Mouse (Mus musculus) limb, embryonic 12.5 days (tissue): ENCODE data around the gene Zmym3. TPM values are rescaled to one million over a fixed set of nuclear protein-coding genes. Genes with fewer than 3 reads are reported as not detected.

Experiments
- ATAC-seq: fragments of 200-750 bp; cut with Nextera tagmentation; 2 replicates; pipeline ENCODE4 v1.8.0; 2017; ENCODE audit warnings: low read depth, moderate TSS enrichment; ENCODE audit not compliant: insufficient number of reproducible peaks, insufficient read depth, low FRiP score, low TSS enrichment
- H3K27ac ChIP-seq: fragments of 300-500 bp; sonication (generic); 2 replicates; pipeline ENCODE4 v1.5.1; 2016; ENCODE audit warnings: mild to moderate bottlenecking, moderate library complexity
- H3K27me3 ChIP-seq: fragments of 300-500 bp; sonication (generic); 2 replicates; pipeline ENCODE4 v1.6.1; 2016; ENCODE audit warnings: mild to moderate bottlenecking, moderate library complexity
- H3K36me3 ChIP-seq: fragments of 300-500 bp; sonication (generic); 2 replicates; pipeline ENCODE4 v1.6.1; 2016; ENCODE audit warnings: mild to moderate bottlenecking, moderate library complexity
- H3K4me1 ChIP-seq: fragments of 300-500 bp; sonication (generic); replicated peaks from 2 replicates; pipeline ENCODE4 v1.6.1; 2016
- H3K4me2 ChIP-seq: fragments of 300-500 bp; sonication (generic); 2 replicates; pipeline ENCODE4 v1.6.1; 2016; ENCODE audit warnings: mild to moderate bottlenecking, moderate library complexity
- H3K4me3 ChIP-seq: fragments of 300-500 bp; sonication (generic); replicated peaks from 2 replicates; pipeline ENCODE4 v1.5.1; 2016; ENCODE audit warnings: mild to moderate bottlenecking
- H3K9ac ChIP-seq: fragments of 300-500 bp; sonication (generic); replicated peaks from 2 replicates; pipeline ENCODE4 v1.6.1; 2016; ENCODE audit warnings: mild to moderate bottlenecking, moderate library complexity
- H3K9me3 ChIP-seq: fragments of 300-500 bp; sonication (generic); 2 replicates; pipeline ENCODE4 v1.6.1; 2016; ENCODE audit warnings: mild to moderate bottlenecking, moderate library complexity
- WGBS: fragments of 180-500 bp; shearing (Covaris S2); methylation state at CpG from one replicate; pipeline ENCODE4 v1.1.7; 2016; 5-methylcytosine and 5-hydroxymethylcytosine counted together
- polyA plus RNA-seq: library from polyadenylated mRNA; unstranded; fragments of >200 nt; fragmentation: Nextera tagmentation; extraction: Ambion mirVana; gene quantifications from 2 replicates; pipeline ENCODE4 v1.2.1, GENCODE M21; 2016

Gene Zmym3
- polyA plus RNA-seq, 1 experiment from 2014 or later = 44.8 TPM

GRCm38 (mm10) chrX:101418946-101419724, 1.5 kb downstream of the Zmym3 start:
- H3K36me3 ChIP-seq = peaks cover 21% of the 10 kb centered on the region; the same call in 1 of the 2 replicates
- 22% methylated on average over 35 of the region's 36 CpGs for WGBS

DNA sequence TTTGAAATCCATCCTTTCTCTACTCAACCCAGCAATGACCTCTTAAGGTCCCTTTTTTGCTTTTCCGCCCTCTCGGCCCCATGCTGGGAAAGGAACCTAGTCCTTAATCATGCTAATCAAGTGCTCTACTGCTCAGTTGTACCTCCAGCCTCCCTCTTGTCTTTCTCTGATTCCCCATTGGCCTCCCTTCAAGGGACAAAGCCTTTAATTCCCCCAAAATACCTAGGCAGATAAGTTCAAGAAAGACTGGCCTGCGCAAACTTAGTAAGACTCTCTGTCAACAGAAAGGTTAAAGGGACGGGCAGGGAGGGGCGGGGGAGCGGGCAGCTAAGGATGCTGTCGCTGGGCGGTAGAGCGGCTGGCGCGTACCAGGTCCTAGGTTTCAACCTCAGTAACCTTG, 24.2 kb downstream of the Zmym3 start:
- no peak overlapping the region for H3K4me2 ChIP-seq
- H3K4me1 ChIP-seq = no peaks in the 10 kb centered on the region
- ATAC-seq = no peak
- H3K9ac ChIP-seq = no peak overlapping the region
- H3K27ac ChIP-seq = no peak overlapping the region
- 17% methylated on average over 11 of the region's 11 CpGs for WGBS
- H3K27me3 ChIP-seq = peaks cover 55% of the 10 kb centered on the region
- H3K36me3 ChIP-seq = no peaks in the 10 kb centered on the region
- no peaks in the 10 kb centered on the region for H3K9me3 ChIP-seq
- no peak overlapping the region for H3K4me3 ChIP-seq

More at GRCm38 (mm10) chrX:101418946-101419724, 1.5 kb downstream of the Zmym3 start:
- Histone ChIP-seq H3K4me2 (peak overlapping the region; percentile 67), H3K27me3 (peaks cover 29% of the 10 kb centered on the region; the same call in 1 of the 2 replicates), H3K9me3 (no peaks in the 10 kb centered on the region), H3K4me1 (peaks cover 14% of the 10 kb centered on the region), H3K4me3 (peak overlapping the region; percentile 55), H3K27ac (peak overlapping the region; percentile 80), H3K9ac (peak overlapping the region; percentile 74)
- ATAC-seq = peak; percentile 7; the same call in 1 of the 2 replicates

GRCm38 (mm10) chrX:101394341-101394740, 26.3 kb downstream of the Zmym3 start:
- Histone ChIP-seq H3K4me1 (no peaks in the 10 kb centered on the region), H3K4me2 (no peak overlapping the region), H3K27ac (no peak overlapping the region), H3K9ac (no peak overlapping the region), H3K36me3 (no peaks in the 10 kb centered on the region), H3K27me3 (peaks cover 46% of the 10 kb centered on the region), H3K9me3 (no peaks in the 10 kb centered on the region), H3K4me3 (no peak overlapping the region)
- no peak for ATAC-seq
- WGBS = 58% methylated on average over 2 of the region's 2 CpGs

DNA sequence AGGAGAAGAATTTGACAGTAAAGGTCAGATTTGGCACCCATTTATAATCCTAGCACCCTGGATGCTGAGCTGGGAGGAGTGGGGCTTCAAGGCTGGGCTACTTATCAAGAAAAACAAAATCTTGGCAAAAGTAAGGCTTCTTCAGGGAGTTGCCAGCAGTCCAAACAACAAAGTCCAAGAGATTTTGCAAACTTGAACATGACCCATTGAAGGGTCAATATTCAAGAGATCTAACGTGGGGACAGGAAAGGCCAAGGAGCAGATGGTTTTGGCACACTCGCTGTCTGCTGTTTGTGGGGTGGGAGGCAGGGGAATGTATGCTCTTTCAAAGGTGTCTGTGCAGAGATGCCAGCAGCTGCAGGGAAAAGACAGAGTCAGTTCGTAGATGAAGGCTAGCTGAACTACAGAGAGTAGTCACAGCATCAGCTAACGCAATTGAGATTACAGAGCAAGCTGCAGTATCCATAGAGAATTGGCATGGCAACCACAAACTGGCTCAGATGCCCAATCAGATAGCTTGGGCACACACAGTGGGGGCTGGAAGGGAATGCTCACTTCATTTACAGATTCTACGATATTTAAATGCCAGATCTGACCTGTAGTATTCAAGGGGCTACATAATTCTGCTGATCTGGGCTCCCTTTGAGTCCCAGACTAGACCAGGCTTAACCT, 31.6 kb downstream of the Zmym3 start:
- peaks cover 56% of the 10 kb centered on the region for H3K27me3 ChIP-seq

DNA sequence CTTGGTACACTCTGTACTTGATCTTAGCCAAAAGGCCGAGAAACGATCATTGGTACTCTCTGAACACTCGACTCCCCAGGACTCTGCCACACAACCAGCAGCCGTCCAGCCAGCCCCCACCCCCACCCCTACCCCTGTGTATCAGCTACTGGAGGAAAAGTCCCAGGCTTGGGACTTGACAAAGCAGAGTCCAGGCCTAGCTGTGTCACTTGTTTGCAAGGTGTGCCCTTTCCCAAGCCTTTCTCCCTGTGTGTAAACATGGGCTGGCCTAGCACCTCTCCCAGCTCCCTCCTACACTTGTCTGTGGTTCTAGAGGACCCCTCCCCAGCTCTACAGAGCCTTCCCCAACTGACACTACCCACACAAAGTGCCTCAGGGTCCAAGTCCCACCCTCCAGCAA, 34.4 kb downstream of the Zmym3 start:
- Histone ChIP-seq H3K27me3 (peaks cover 76% of the 10 kb centered on the region), H3K9ac (no peak overlapping the region), H3K27ac (no peak overlapping the region), H3K36me3 (no peaks in the 10 kb centered on the region), H3K4me1 (no peaks in the 10 kb centered on the region), H3K4me3 (no peak overlapping the region), H3K9me3 (no peaks in the 10 kb centered on the region), H3K4me2 (no peak overlapping the region)
- WGBS = 21% methylated on average over 4 of the region's 4 CpGs
- no peak for ATAC-seq

More for the DNA sequence above, 31.6 kb downstream of the Zmym3 start:
- Histone ChIP-seq H3K36me3 (no peaks in the 10 kb centered on the region), H3K9me3 (no peaks in the 10 kb centered on the region), H3K27ac (no peak overlapping the region), H3K4me3 (no peak overlapping the region), H3K4me2 (no peak overlapping the region), H3K9ac (no peak overlapping the region), H3K4me1 (no peaks in the 10 kb centered on the region)
- no peak for ATAC-seq
- WGBS = 75% methylated on average over 5 of the region's 5 CpGs

DNA sequence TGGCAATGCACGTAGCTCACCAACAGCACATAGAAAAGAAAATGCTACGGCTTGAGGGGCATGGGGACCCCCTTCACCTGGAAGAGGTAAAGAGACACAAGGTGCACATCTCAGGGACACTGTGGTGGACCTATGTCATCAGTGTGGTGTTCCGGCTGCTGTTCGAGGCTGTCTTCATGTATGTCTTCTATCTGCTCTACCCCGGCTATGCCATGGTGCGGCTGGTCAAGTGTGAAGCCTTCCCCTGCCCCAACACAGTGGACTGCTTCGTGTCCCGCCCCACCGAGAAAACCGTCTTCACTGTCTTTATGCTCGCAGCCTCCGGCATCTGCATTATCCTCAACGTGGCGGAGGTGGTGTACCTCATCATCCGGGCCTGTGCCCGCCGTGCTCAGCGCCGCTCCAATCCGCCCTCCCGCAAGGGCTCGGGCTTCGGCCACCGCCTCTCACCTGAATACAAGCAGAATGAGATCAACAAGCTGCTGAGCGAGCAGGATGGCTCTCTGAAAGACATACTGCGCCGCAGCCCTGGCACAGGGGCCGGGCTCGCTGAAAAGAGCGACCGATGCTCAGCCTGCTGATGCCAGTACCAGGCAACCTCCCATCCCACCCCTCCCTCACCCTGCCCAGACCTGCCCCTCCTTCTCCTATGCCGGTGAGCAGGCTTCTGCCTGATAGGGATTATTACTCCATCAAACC, 36.1 kb downstream of the Zmym3 start:
- Histone ChIP-seq H3K9me3 (no peaks in the 10 kb centered on the region), H3K4me1 (no peaks in the 10 kb centered on the region), H3K9ac (no peak overlapping the region; the same call in 1 of the 2 replicates), H3K4me2 (peak overlapping the region; percentile 54), H3K4me3 (peak overlapping the region; percentile 25), H3K27me3 (peaks cover 90% of the 10 kb centered on the region), H3K27ac (no peak overlapping the region), H3K36me3 (no peaks in the 10 kb centered on the region)
- no peak for ATAC-seq
- WGBS = 14% methylated on average over 32 of the region's 32 CpGs

GRCm38 (mm10) chrX:101383455-101383854, 37.2 kb downstream of the Zmym3 start:
- no peak overlapping the region for H3K27ac ChIP-seq
- peaks cover 91% of the 10 kb centered on the region for H3K27me3 ChIP-seq
- no peak overlapping the region for H3K9ac ChIP-seq
- H3K4me2 ChIP-seq = no peak overlapping the region
- H3K4me3 ChIP-seq = no peak overlapping the region
- H3K36me3 ChIP-seq = no peaks in the 10 kb centered on the region
- no peaks in the 10 kb centered on the region for H3K4me1 ChIP-seq
- no peaks in the 10 kb centered on the region for H3K9me3 ChIP-seq
- ATAC-seq = no peak
- WGBS = 18% methylated on average over 18 of the region's 18 CpGs

DNA sequence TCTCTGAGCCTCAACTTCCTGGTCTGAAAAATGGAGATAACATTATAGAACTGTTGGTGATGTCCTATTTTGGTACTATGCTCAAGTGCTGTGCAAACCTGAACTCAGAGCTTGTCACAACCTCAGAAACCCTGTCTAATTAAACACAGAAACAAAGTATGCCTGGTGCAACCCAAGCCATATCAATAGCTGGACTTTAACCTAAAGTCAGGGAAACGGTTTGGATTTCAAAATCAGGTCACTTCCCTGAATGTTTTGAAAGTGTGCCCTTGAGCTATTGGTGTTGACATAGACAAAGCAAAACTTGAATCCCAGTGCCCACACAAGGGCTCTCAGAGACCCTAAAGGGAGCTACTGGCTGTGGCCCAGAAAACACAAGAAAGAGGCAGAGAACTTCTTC, 40.9 kb downstream of the Zmym3 start:
- H3K9ac ChIP-seq = no peak overlapping the region
- H3K27me3 ChIP-seq = peaks cover 72% of the 10 kb centered on the region

GRCm38 (mm10) chrX:101377076-101377475, 43.6 kb downstream of the Zmym3 start:
- Histone ChIP-seq H3K9me3 (no peaks in the 10 kb centered on the region), H3K4me2 (no peak overlapping the region), H3K4me3 (no peak overlapping the region), H3K4me1 (no peaks in the 10 kb centered on the region), H3K36me3 (no peaks in the 10 kb centered on the region), H3K27ac (no peak overlapping the region), H3K9ac (no peak overlapping the region), H3K27me3 (peaks cover 60% of the 10 kb centered on the region)
- ATAC-seq = no peak
- WGBS = 70% methylated on average over 4 of the region's 4 CpGs

More for the DNA sequence above, 40.9 kb downstream of the Zmym3 start:
- Histone ChIP-seq H3K36me3 (no peaks in the 10 kb centered on the region), H3K4me2 (no peak overlapping the region), H3K27ac (no peak overlapping the region), H3K9me3 (no peaks in the 10 kb centered on the region), H3K4me1 (no peaks in the 10 kb centered on the region), H3K4me3 (no peak overlapping the region)
- WGBS = 79% methylated on average over 1 of the region's 1 CpGs
- no peak for ATAC-seq

GRCm38 (mm10) chrX:101376190-101376968, 44.3 kb downstream of the Zmym3 start, which contains the start of gene Gjb1:
Gene Gjb1 (plus strand): TSS chrX:101376378.
- Histone ChIP-seq H3K36me3 (no peaks in the 10 kb centered on the region), H3K4me2 (no peak within 1 kb of the TSS), H3K9ac (no peak within 1 kb of the TSS), H3K27me3 (peaks cover 58% of the 10 kb centered on the region), H3K9me3 (no peaks in the 10 kb centered on the region), H3K27ac (no peak within 1 kb of the TSS), H3K4me1 (no peaks in the 10 kb centered on the region), H3K4me3 (no peak within 1 kb of the TSS)
- WGBS = 74% methylated on average over 7 of the region's 7 CpGs
- no peak for ATAC-seq
